Mouse (Mus musculus) NIH3T3 (cell line): ENCODE measurements at regions not wholly inside any gene's neighbourhood (a gene's known extent, or its start where the extent isn't known, plus 50 kb on each side); places are given as distances from the start of the nearest gene placed in this dataset.

Experiments used
- DNase-seq: peaks from one replicate; pipeline ENCODE4 v3.0.0-alpha.2; 2012; ENCODE audit warnings: low read depth

- no peak for DNase-seq
These were observed 96.6 kb upstream of the Hs6st1 start for GRCm38 (mm10) chr1:35971435-35972189.

- DNase-seq, result no peak
These were observed 96.0 kb upstream of the Hs6st1 start for GRCm38 (mm10) chr1:35972190-35972584.

GRCm38 (mm10) chr1:35973386-35973785 is 94.8 kb upstream of the Hs6st1 start:
- DNase-seq, result no peak

GRCm38 (mm10) chr1:35975611-35976208 is 92.5 kb upstream of the Hs6st1 start:
- DNase-seq, result no peak

GRCm38 (mm10) chr1:35976528-35976927 is 91.7 kb upstream of the Hs6st1 start:
- peak; percentile 48 for DNase-seq

GRCm38 (mm10) chr1:35978116-35978515 is 90.1 kb upstream of the Hs6st1 start:
- no peak for DNase-seq

- DNase-seq, result no peak
These were observed 89.4 kb upstream of the Hs6st1 start for GRCm38 (mm10) chr1:35978766-35979165.

- no peak for DNase-seq
These were observed 87.0 kb upstream of the Hs6st1 start for GRCm38 (mm10) chr1:35981226-35981625.

- DNase-seq, result no peak
These were observed 84.8 kb upstream of the Hs6st1 start for GRCm38 (mm10) chr1:35983361-35983760.

- no peak for DNase-seq
These were observed 82.9 kb upstream of the Hs6st1 start for GRCm38 (mm10) chr1:35985318-35985717.

GRCm38 (mm10) chr1:35986666-35987065 is 81.5 kb upstream of the Hs6st1 start:
- peak; percentile 66 for DNase-seq

- DNase-seq, result no peak
These were observed 75.8 kb upstream of the Hs6st1 start for GRCm38 (mm10) chr1:35992227-35992909.

- no peak for DNase-seq
These were observed 75.3 kb upstream of the Hs6st1 start for GRCm38 (mm10) chr1:35992937-35993336.

- no peak for DNase-seq
These were observed 72.5 kb upstream of the Hs6st1 start for GRCm38 (mm10) chr1:35995691-35996090.

- no peak for DNase-seq
These were observed 66.9 kb upstream of the Hs6st1 start for GRCm38 (mm10) chr1:36001319-36001718.

GRCm38 (mm10) chr1:36001821-36002220 is 66.4 kb upstream of the Hs6st1 start:
- no peak for DNase-seq

- no peak for DNase-seq
These were observed 64.6 kb upstream of the Hs6st1 start for GRCm38 (mm10) chr1:36003592-36003991.

GRCm38 (mm10) chr1:36008598-36008997 is 59.6 kb upstream of the Hs6st1 start:
- no peak for DNase-seq

- peak; percentile 72 for DNase-seq
These were observed 59.1 kb upstream of the Hs6st1 start for GRCm38 (mm10) chr1:36009010-36009619.

- no peak for DNase-seq
These were observed 58.0 kb upstream of the Hs6st1 start for GRCm38 (mm10) chr1:36010151-36010550.

- no peak for DNase-seq
These were observed 57.4 kb upstream of the Hs6st1 start for GRCm38 (mm10) chr1:36010834-36011233.

GRCm38 (mm10) chr1:36012081-36012765 is 56.0 kb upstream of the Hs6st1 start:
- DNase-seq, result no peak
